Mouse (Mus musculus) testis, adult 2 months (tissue): ENCODE measurements at regions not wholly inside any gene's neighbourhood (a gene's known extent, or its start where the extent isn't known, plus 50 kb on each side); places are given as distances from the start of the nearest gene placed in this dataset.

Experiments
- CTCF ChIP-seq: fragments of 200-500 bp; IDR thresholded peaks from 2 replicates; pipeline ENCODE4 v1.5.1; 2012; ENCODE audit warnings: low read depth, mild to moderate bottlenecking, inconsistent platforms, low read length, moderate library complexity; ENCODE audit not compliant: control insufficient read depth, insufficient read depth, insufficient replicate concordance
- POLR2A ChIP-seq: fragments of 200-500 bp; IDR thresholded peaks from 2 replicates; pipeline ENCODE4 v1.6.1; 2012; ENCODE audit warnings: low read depth, mild to moderate bottlenecking, inconsistent platforms, low read length, moderate library complexity; ENCODE audit not compliant: control insufficient read depth

DNA sequence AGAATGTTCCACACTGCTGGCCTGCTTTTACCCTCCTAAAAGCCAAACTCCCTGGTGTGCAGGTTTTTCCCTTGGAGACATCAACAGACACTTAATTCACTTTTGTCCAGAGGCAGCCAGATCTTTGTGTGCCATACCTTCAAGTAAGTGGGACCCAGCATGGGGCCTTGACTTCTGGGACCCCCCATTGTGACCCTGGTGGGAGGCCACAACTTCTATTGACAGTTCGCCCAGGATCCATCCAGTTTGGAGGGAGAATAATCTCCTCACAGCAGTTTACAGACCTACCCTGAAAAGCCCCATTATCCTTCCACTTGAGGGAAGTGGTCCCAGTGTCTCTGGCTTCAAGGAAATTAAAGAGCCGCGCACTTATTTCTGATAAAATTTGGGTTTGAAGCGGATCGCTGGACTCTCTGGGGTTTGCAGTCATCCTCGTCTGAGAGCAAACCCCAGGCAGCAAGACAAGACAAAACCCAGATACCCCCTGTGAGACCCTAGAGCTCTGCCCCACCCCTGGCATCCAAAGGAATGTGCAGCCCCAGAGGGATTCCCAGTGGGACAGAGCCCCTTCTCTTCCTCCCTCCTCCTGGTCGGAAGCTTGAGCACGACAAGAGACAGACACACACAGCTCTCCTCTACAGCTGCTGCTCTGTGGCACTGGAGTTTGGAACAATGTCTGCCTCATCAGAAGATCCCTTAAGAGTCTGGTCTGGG lies 115.8 kb upstream of the Med13l start:
- TF ChIP-seq CTCF, result no peak
- TF ChIP-seq POLR2A, result no peak
